Mouse (Mus musculus): ENCODE data around the gene Gabbr1.
A peak's percentile ranks its signal among the peaks of the same experiment; 100 is the strongest.
"Not testable (repeated sequence)": the region's sequence is repeated elsewhere in the genome, so short reads cannot be mapped to it uniquely, and the experiment has no call there.

Gabbr1 gene

GRCm38 (mm10) chr17:37045611-37046311 lies at the start of gene Gabbr1:
TSS of gene Gabbr1 (plus strand) at chr17:37045966.
- DNase-seq: peak; percentile 91 to 92

DNA sequence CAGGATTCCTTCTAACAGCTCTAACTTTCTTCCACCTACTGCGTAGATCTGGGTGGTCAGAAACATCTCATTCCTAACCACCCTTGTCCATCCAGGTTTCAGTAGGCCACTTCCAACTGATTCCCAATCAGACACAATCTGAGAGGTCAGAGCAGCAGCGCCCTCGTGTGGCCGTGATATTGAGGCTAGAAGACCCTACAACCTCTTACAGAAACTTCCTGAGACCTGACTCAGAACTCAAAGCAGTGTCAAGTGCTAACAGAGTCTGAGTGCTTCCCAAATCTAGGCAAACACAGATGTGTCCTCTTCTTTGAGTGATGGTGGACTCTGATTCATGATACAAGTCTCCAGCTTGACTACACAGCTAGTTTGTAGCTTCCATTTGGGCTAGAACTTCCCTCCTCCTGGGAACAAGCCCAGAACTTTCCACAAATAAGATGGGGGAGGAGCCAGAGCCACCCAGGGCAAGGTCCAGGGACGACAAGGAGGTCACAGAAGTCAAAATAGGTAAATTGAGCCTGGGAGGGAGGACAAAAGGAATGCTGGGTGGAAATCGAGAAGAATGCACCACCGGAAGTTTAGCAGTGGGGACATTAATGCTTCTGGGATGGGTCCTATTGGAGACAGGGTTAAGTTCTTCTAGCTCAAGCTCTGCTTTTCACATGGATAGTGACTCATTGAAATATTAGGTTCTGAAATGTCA lies 48.6 kb upstream of the Gabbr1 start:
- peak; percentile 88 to 96 for DNase-seq

GRCm38 (mm10) chr17:36998477-36998876 lies 47.3 kb upstream of the Gabbr1 start:
- no peak for DNase-seq

- no peak for DNase-seq
These were observed 44.9 kb upstream of the Gabbr1 start, which contains the start of gene Zfp57 for GRCm38 (mm10) chr17:37000863-37001262. TSS of gene Zfp57 (plus strand) at chr17:37001163.

DNA sequence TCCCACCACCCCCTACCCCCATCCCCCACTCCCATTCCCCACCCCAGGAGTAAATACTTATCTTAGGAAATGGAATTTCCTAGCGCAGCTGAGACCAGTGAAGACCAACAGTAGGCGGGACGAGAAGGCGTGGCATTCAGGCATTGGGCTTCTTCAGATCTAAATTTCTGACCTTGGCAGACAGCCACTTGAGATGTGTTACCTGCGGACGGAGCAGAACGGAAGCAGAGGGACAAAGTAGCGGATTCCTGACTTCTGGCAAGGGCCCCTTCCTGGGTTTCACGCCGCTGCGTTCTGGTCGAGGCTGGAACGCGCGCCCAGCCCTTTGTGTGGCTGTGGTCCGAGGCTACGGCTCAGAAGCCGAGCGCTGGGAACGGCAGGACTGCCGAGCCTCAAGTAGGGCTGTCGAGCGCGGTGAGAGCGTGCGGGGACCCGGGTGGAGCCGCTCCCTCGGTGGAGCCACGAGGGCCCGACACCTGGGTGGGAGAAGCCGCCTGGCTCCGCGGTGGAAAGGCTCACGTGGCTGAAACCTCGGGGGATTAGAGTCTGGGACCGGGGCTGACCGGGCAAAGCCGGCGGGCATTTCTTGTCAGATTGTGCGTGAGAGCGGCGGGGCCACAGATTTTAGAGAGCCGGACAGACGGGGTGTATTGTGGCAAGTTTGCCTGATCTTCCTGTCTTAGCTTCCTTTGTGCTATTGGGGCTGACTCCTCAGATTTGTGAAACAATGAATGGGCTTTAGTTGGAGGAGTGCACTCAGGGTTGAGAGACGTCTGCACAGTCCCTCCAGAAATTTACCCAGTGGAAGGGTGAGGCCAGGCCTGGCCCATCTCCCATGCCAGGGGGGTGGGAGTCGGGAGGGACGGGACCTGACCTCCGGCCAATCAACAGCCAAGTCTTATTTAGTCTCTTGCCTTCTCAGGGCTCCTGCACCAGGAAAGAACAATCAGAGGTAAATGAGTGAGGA lies 43.1 kb upstream of the Gabbr1 start:
- peak; percentile 81 to 83 for DNase-seq

DNA sequence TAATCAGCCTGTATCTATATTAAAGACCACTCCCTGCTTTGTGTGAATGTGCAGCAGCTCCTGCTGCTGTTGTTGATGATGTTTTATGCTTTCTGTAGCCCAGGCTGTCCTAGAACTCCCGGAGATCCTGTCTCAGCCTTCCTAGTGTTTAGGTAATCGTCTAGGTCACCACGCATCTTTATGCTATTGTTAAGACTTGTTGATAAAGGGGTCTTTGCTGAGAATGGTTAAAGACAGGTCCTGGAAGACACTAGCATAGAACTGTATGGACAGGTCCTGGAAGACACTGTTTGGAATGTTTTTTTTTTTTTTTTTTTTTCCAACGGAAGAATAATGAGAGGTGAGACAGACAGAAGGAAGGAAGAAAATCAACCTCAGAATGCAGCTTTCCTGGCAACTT lies 42.4 kb upstream of the Gabbr1 start:
- DNase-seq: no peak

- no peak for DNase-seq
These were observed 37.6 kb upstream of the Gabbr1 start for GRCm38 (mm10) chr17:37008161-37008560.

- no peak for DNase-seq
These were observed 36.2 kb upstream of the Gabbr1 start for GRCm38 (mm10) chr17:37009460-37010042.

- DNase-seq: no peak
These were observed 34.0 kb upstream of the Gabbr1 start for GRCm38 (mm10) chr17:37011719-37012118.

- DNase-seq: no peak
These were observed 33.6 kb upstream of the Gabbr1 start for GRCm38 (mm10) chr17:37012141-37012540.

DNA sequence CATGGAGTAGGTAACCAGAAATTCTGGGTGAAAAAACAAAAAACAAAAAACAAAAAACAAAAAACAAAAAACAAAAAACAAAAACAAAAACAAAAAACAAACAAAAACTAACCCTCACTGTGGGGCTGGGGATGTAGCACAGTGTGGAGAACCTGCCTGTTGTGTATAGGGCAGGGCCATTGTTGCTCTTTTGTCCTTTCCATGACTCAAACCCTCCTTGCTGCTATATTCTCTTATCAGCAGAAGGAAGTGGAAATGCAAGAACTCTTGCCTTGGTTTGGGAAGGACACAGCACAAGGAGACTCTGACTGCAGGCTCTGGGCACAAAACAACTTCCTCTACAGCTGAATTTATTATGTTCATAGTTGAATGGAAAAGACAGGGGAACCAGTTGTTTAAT lies 29.4 kb upstream of the Gabbr1 start:
- no peak for DNase-seq

DNA sequence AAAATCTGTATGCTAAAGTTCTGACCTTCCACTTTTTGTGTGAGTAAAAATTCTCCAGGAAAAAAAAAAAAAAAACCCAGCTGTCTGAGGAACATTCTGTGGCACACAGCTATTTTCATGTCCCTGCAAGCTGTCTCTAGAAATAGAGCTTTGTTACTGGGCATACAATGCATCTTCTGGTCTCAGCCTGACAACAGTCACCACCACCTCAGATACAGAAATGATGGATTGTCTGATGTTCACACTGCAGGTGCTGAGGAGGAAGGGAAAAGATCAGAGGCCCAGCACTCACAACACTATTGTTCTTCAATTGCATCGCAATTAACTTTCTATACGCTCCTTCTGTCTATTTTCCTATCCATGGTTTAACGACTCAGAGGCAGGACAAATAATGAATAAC lies 27.4 kb upstream of the Gabbr1 start:
- no peak for DNase-seq

DNA sequence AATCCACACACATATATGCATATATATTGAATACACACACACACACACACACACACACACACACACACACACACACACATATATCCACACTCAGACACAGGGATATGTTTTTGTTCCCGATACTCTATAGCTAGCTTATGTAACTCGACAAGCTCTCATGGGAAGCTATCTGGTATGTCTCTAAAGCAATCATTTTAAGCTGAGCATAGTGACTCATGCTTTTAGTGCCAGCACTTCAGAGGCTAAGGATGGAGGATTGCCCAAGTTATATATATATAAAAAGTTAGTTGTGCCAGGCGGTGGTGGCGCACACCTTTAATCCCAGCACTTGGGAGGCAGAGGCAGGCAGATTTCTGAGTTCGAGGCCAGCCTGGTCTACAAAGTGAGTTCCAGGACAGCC lies 26.5 kb upstream of the Gabbr1 start:
- DNase-seq: not testable (repeated sequence)

DNA sequence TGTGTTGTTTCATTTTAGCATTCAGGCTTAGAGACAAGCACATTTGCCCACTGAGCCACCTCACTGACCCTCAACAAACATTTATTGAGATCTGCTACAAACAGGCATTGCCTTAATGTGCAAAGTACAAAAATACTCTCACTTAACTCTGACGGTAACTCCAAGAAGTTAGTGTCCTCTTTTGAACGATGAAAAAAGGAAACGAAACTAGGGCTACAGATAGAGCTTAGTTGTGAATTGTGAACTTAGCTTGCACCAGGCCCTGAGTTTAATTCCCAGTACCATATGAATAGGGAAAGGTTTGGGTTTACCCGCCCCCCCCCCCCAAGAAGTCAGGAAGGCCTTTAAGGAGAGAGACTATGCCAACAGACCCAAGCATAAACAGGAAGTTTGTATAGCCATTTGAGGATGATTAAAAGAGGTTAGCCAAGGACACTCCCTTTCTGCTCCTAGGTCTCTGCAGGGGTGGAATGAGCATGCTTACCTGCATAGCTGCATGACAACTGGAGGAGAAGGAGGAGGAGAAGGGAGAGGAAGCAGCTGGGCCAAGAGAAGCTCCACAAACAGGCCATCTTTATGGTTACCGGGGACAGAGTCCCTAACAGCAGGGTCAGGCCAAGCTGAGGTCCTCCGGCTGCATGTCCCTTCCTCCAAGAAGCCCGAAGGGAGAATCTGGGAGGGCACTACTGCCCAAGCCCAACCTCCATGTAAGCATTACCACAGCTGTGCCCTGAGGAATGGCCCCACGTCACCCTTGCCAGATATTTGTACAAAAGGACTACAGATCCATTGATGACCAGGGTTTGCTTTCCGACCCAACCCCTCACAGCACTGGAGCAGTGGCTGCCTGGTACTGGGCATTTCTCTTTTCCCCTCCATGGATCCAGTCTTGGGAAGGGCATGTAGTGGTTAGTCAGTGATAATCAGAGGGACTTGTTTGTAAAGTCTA lies 22.9 kb upstream of the Gabbr1 start, which contains the start of gene Mog:
Mog (minus strand) TSS at position 771 of the 949 bp plus-strand sequence.
- no peak for DNase-seq

- DNase-seq: no peak
These were observed 19.3 kb upstream of the Gabbr1 start for GRCm38 (mm10) chr17:37026425-37026824.

DNA sequence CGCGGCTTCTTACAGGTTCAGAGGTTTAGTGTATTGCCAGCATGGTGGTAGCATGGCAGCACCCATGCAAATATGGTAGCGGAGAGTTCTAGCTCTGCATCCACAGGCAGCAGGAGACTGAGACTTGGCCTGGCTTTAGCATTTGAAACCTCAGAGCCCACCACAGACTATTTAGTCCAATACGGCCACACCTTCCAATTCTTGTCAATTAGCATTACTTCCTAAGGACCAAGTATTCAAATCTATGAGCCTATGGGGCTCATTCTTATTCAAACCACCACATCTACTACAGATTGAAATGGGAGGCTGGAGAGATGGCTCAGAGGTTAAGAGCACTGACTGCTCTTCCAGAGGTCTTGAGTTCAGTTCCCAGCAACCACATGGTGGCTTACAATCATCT lies 18.3 kb upstream of the Gabbr1 start:
- DNase-seq: no peak

DNA sequence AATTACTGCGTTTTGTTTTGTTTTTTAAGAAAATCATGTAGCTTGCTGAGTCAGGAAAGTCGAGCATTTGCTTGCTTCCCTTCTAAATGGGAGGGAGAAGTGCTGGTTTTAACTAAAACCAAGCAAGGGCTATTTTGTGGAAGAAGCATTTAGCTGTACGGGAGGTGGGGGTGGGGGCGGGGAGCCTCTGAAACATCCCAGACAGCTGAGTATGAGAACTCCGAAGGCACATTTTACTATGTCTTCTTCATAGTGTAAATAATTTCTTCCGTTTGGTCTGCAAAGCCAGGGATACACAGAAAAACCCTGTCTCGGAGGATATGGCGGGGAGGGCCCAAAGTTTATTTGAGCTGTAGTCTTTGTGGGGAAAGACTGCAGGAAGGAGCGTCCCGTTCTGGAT lies 17.6 kb upstream of the Gabbr1 start:
- peak in 1 of 2 experiments; percentile 19 for DNase-seq

- peak; percentile 96 to 98 for DNase-seq
These were observed 17.1 kb upstream of the Gabbr1 start for GRCm38 (mm10) chr17:37028683-37029120.

DNA sequence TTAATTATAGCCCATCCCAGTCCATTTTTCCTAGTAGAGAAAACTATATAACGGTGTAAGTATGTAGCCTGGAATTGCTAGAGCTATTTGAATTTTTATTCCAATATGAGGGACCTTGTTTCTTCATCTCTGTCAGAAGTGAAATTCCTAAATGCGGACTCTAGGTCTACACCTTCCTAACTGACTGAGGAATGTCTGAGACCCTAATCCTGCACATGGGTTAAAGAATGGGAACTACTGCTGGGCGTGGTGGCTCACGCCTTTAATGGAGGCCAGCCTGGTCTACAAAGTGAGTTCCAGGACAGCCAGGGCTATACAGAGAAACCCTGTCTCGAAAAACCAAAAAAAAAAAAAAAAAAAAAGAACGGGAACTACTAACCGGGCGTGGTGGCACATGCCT lies 16.6 kb upstream of the Gabbr1 start:
- no peak for DNase-seq

DNA sequence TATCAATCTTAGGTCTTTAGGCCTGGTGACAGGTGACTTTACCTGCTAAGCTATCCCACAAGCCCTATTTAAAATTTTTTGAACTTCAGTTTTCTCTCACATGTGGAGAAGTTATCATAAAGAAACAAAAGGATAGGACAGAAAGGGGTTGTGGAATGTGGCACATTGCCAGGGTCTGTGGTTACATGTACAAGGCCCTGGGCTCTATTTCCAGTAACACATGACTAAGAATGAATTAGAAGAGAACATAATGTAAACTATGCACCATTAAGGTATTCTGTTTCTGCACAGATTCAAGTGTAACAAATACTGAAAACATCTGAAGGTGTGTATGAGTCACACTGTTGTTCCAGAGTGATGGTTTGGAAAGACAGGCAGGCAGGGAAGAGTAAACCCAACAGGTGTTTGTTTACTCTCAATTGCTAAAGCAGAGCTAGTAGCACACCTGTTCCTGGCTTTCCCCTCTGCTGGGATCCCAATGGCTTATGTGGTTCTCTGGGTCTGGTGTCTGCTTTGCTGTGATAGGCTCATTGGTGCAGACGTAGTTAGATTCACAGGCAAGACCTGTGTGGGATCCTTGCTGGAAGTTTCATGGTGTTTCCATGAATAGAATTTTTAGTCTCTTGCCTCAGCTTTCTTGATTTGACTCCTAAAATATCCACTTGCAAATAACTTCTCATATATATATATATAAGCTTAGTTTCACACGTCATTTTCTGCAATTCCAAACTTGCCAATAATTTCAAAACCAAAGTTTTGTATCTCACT lies 6.5 kb upstream of the Gabbr1 start:
- DNase-seq: no peak

Measured in cerebellum, postnatal 14 days (tissue).